Mouse (Mus musculus): ENCODE measurements around the gene Vmn1r95.
"Not testable (repeated sequence)": the region's sequence is repeated elsewhere in the genome, so short reads cannot be mapped to it uniquely, and the experiment has no call there.

Gene Vmn1r95

GRCm38 (mm10) chr7:20193410-20193809 lies at the start of gene Vmn1r95:
Vmn1r95 (plus strand) TSS chr7:20193710.
- DNase-seq: not testable (repeated sequence)

GRCm38 (mm10) chr7:20168277-20168676 lies 25.2 kb upstream of the Vmn1r95 start, which contains the start of gene Vmn1r94:
Vmn1r94 (minus strand) TSS chr7:20168377.
- not testable (repeated sequence) for DNase-seq

GRCm38 (mm10) chr7:20205507-20205906 lies 12.0 kb downstream of the Vmn1r95 start, which contains the start of gene Gm6164:
Gm6164 (minus strand) TSS chr7:20205607.
- DNase-seq: not testable (repeated sequence)

DNA sequence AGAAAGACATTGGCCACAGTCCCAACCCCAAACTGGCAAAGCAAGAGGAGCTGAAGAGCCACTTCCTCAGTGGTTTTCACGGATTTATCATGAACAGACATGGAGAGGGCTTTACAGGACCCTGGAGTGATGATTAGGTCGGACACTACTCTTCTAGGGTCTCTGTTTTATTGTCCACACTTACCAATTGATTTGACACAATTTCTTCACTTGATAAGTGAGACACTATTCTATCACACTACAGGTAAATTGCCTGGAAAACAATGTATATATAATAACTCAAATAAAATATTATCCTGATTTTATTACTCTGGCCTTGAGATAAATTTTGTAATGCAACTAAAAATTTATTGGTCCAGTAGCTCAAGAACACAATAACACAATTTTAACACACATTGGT lies 40.2 kb downstream of the Vmn1r95 start, which contains the start of gene Gm4498:
Gm4498 (minus strand) TSS at position 101 of the 400 bp plus-strand sequence.
- not testable (repeated sequence) for DNase-seq
